27 mouse cellular contexts compared by ENCODE assay signal in the genomic region with DNA sequence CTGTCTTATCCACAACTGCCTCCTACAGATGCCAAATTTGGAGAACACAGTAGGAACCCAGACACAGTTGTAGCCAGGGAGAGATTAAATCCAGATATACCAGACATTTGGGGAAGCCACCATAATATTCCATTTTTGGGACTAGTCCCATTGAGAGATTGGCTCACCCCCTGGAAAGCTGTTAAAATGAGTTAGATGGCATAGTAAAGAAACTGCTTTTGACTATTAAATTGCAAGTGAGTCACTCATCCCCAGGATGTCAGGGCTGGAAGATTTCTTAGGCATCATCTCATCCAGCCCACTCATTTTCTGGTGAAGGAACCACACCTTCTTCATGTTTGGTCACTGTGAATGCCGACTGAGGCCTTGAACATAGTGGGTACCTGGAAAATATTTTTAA.
DNase-seq lines count a peak whose midpoint lies in the region; ATAC-seq lines count a peak whose summit lies in the region.
"Had no signal": no experiment of that assay in that cellular context is flagged by ENCODE, and none has a peak within 500 bp of the region (broad histone marks: within the 10 kb centered on the region; RNA-seq: fewer than 3 reads in every experiment).

No protein-coding gene starts in this region.

- H3K4me2 ChIP-seq in midbrain, embryonic 11.5 days: no peak overlapping the region
- no peak overlapping the region for H3K4me2 ChIP-seq in midbrain, embryonic 13.5 days (replicated peaks)
- H3K4me2 ChIP-seq: forebrain, embryonic 12.5 days; forebrain, embryonic 15.5 days; heart, embryonic 12.5 days; heart, embryonic 15.5 days; hindbrain, embryonic 13.5 days had no signal

- H3K27ac ChIP-seq in midbrain, embryonic 11.5 days (ENCODE audit: low read depth, low read length): no peak overlapping the region
- H3K27ac ChIP-seq in midbrain, embryonic 13.5 days: no peak overlapping the region
- H3K27ac ChIP-seq: forebrain, embryonic 12.5 days; forebrain, embryonic 15.5 days; heart, embryonic 15.5 days; hindbrain, embryonic 10.5 days; hindbrain, embryonic 13.5 days had no signal

- ATAC-seq in midbrain, embryonic 11.5 days (ENCODE audit: low FRiP score): no peak
- no peak for ATAC-seq in midbrain, embryonic 13.5 days
- ATAC-seq: forebrain, embryonic 15.5 days; hindbrain, embryonic 16.5 days; inflammation-experienced regulatory T-cells, adult 6 months; intestine, embryonic 16.5 days; Patski had no signal

- 89% methylated on average over 1 of the region's 1 CpGs for WGBS in midbrain, embryonic 11.5 days
- WGBS in midbrain, embryonic 13.5 days: 89% methylated on average over 1 of the region's 1 CpGs

- no peak overlapping the region for H3K9ac ChIP-seq in midbrain, embryonic 11.5 days (ENCODE audit: low read length)
- no peak overlapping the region for H3K9ac ChIP-seq in midbrain, embryonic 13.5 days (replicated peaks)
- H3K9ac ChIP-seq: forebrain, embryonic 12.5 days; forebrain, embryonic 15.5 days; heart, embryonic 12.5 days; heart, embryonic 15.5 days; hindbrain, embryonic 13.5 days had no signal

- no peak overlapping the region for H3K4me3 ChIP-seq in midbrain, embryonic 11.5 days (ENCODE audit: low read depth, low read length)
- H3K4me3 ChIP-seq in midbrain, embryonic 13.5 days (replicated peaks): no peak overlapping the region
- H3K4me3 ChIP-seq: forebrain, embryonic 12.5 days; forebrain, embryonic 15.5 days; heart, embryonic 12.5 days; heart, embryonic 15.5 days; hindbrain, embryonic 10.5 days; hindbrain, embryonic 13.5 days had no signal

- peak; percentile 41 for DNase-seq in midbrain, embryonic 11.5 days (ENCODE audit: low spot score, missing footprints)
- peak; percentile 19 for DNase-seq in brain, adult 2 months (ENCODE audit: low read depth, low spot score)
- DNase-seq in telencephalon, adult 2 months (ENCODE audit: low read depth, low spot score): peak; percentile 11
- DNase-seq in retina, postnatal 1 day: no peak
- no peak for DNase-seq in cerebellum, postnatal 4 days (ENCODE audit: low spot score in 2 of 2)
- DNase-seq: adrenal gland, postnatal 10 days; adrenal gland, postnatal 36 days; cerebellum, adult 11 months; cerebellum, adult 8-10 months; cerebellum, postnatal 10 days; cerebellum, postnatal 36 days; gastrocnemius, postnatal 25 days; heart, adult 18-20 months; heart, postnatal 10 days; heart, postnatal 36 days; kidney, adult 18-20 months had no signal

- H3K9me3 ChIP-seq in midbrain, embryonic 11.5 days (ENCODE audit: control insufficient read depth, low read length): no peaks in the 10 kb centered on the region
- H3K9me3 ChIP-seq in midbrain, embryonic 13.5 days: no peaks in the 10 kb centered on the region
- H3K9me3 ChIP-seq: forebrain, embryonic 12.5 days; forebrain, embryonic 15.5 days; heart, embryonic 12.5 days; heart, embryonic 15.5 days; hindbrain, embryonic 10.5 days; hindbrain, embryonic 13.5 days had no signal

- H3K36me3 ChIP-seq in midbrain, embryonic 11.5 days (ENCODE audit: control insufficient read depth, insufficient read depth, low read length): no peaks in the 10 kb centered on the region
- no peaks in the 10 kb centered on the region for H3K36me3 ChIP-seq in midbrain, embryonic 13.5 days
- H3K36me3 ChIP-seq: forebrain, embryonic 12.5 days; forebrain, embryonic 15.5 days; heart, embryonic 12.5 days; heart, embryonic 15.5 days; hindbrain, embryonic 10.5 days; hindbrain, embryonic 13.5 days had no signal

- H3K4me1 ChIP-seq in midbrain, embryonic 11.5 days (ENCODE audit: control insufficient read depth, insufficient read depth, low read length): no peaks in the 10 kb centered on the region
- H3K4me1 ChIP-seq in midbrain, embryonic 13.5 days (replicated peaks): no peaks in the 10 kb centered on the region
- H3K4me1 ChIP-seq: forebrain, embryonic 12.5 days; forebrain, embryonic 15.5 days; heart, embryonic 12.5 days; heart, embryonic 15.5 days; hindbrain, embryonic 13.5 days had no signal

- H3K27me3 ChIP-seq in midbrain, embryonic 11.5 days (ENCODE audit: control insufficient read depth, insufficient read depth, low read length): no peaks in the 10 kb centered on the region
- H3K27me3 ChIP-seq in midbrain, embryonic 13.5 days: no peaks in the 10 kb centered on the region
- H3K27me3 ChIP-seq: forebrain, embryonic 12.5 days; forebrain, embryonic 15.5 days; heart, embryonic 12.5 days; heart, embryonic 15.5 days; hindbrain, embryonic 13.5 days; Patski had no signal

Comparison
In these comparisons a context has a peak if more than half of its experiments do, and no peak if none do; other contexts are left out.
1. DNase-seq: peak in midbrain, embryonic 11.5 days (single experiment), brain, adult 2 months (single experiment) and telencephalon, adult 2 months (single experiment); none in retina, postnatal 1 day (single experiment) and cerebellum, postnatal 4 days (0 of 2).